In the genomic region with DNA sequence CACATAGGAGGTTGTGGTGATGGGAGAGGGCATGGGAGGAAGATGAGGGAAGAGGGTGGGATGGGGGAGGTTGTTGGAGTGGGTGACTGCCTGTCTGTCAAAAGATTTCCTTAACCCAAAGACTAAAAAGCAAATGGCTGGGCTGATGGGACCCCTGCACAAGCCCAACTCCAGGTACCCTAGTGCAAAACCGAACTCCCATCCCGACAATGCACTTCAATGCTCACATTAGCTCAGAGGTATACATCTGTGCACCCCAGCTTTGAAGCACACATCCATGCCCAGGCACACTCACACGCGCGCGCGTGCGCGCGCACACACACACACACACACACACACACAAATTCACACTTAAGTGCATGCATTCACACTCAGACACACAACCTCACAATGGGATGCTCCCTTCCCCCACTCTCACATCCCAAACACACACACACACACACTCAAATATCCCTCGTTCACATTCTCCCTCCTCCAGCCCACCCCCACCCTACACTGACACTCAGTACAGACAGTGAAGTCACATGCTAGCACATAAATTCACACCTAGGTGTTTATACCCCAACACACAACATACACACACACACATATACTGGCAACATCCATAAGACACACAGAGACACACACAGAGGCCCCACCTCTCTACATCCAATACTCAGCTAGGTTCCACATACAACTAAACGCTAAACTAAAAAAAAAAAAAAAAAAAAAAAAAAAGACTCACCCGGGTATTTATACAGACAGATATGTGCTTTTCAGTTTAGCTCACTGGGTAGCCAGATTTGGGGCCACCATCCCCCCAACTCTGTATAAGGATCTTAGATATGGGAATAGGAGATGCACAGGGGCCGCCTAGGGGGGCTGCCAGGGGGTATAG, we compare ENCODE assay signal across 8 mouse cellular contexts. TPM values are rescaled to one million over a fixed set of nuclear protein-coding genes. Genes with fewer than 3 reads are reported as not detected.
DNase-seq lines count a peak whose midpoint lies in the region; ATAC-seq and TF ChIP-seq lines count a peak whose summit lies in the region.

No protein-coding gene starts in this region.

- H3K27ac ChIP-seq in forebrain, embryonic 11.5 days (ENCODE audit: low read depth, low read length), result peak overlapping the region; percentile 31; the same call in 1 of the 2 replicates
- peak overlapping the region; percentile 100 for H3K27ac ChIP-seq in limb, embryonic 11.5 days (replicated peaks; ENCODE audit: low read depth, low read length)
- H3K27ac ChIP-seq in neural tube, embryonic 15.5 days (replicated peaks), result peak overlapping the region; percentile 46; the same call in 1 of the 2 replicates

- H3K9me3 ChIP-seq in forebrain, embryonic 11.5 days (ENCODE audit: control insufficient read depth, low read length), result no peaks in the 10 kb centered on the region
- no peaks in the 10 kb centered on the region for H3K9me3 ChIP-seq in limb, embryonic 11.5 days (ENCODE audit: control insufficient read depth, low read length)
- H3K9me3 ChIP-seq in neural tube, embryonic 15.5 days (replicated peaks), result no peaks in the 10 kb centered on the region

- no peak for TF ChIP-seq POLR2A in lung, adult 2 months (IDR thresholded peaks at IDR 0.05; ENCODE audit: borderline replicate concordance, extremely low read depth, low read depth, low read length)

- peak overlapping the region; percentile 58 for H3K4me3 ChIP-seq in lung, adult 2 months (replicated peaks; ENCODE audit: extremely low read depth, low read depth, low read length)
- H3K4me3 ChIP-seq in forebrain, embryonic 11.5 days (ENCODE audit: low read depth, low read length), result peak overlapping the region; percentile 14; the same call in 1 of the 2 replicates
- H3K4me3 ChIP-seq in limb, embryonic 11.5 days (ENCODE audit: low read depth, low read length), result peak overlapping the region; percentile 74
- H3K4me3 ChIP-seq in neural tube, embryonic 15.5 days (replicated peaks), result peak overlapping the region; percentile 15; the same call in 1 of the 2 replicates

- H3K9ac ChIP-seq in forebrain, embryonic 11.5 days (ENCODE audit: low read length), result peak overlapping the region; percentile 28
- H3K9ac ChIP-seq in limb, embryonic 11.5 days (ENCODE audit: low read length), result peak overlapping the region; percentile 95
- no peak overlapping the region; the same call in 1 of the 2 replicates for H3K9ac ChIP-seq in neural tube, embryonic 15.5 days (replicated peaks)

- no peaks in the 10 kb centered on the region for H3K36me3 ChIP-seq in forebrain, embryonic 11.5 days (ENCODE audit: control insufficient read depth, insufficient read depth, low read length)
- H3K36me3 ChIP-seq in limb, embryonic 11.5 days (ENCODE audit: control insufficient read depth, insufficient read depth, low read length), result no peaks in the 10 kb centered on the region
- peaks cover 37% of the 10 kb centered on the region for H3K36me3 ChIP-seq in neural tube, embryonic 15.5 days

- ATAC-seq in forebrain, embryonic 11.5 days (replicated peaks; ENCODE audit: low FRiP score), result no peak
- ATAC-seq in limb, embryonic 11.5 days (ENCODE audit: insufficient number of reproducible peaks, low FRiP score, low TSS enrichment, low read depth), result no peak
- no peak for ATAC-seq in neural tube, embryonic 15.5 days (ENCODE audit: low FRiP score)

- no peak for TF ChIP-seq CTCF in lung, adult 2 months (IDR thresholded peaks at IDR 0.05; ENCODE audit: insufficient read depth, low read length)

- peaks cover 5% of the 10 kb centered on the region; the same call in 1 of the 2 replicates for H3K4me1 ChIP-seq in lung, adult 2 months (ENCODE audit: control insufficient read depth, insufficient read depth, low read length)
- H3K4me1 ChIP-seq in forebrain, embryonic 11.5 days (replicated peaks; ENCODE audit: control insufficient read depth, insufficient read depth, low read length), result peaks cover 9% of the 10 kb centered on the region; the same call in 1 of the 2 replicates
- peaks cover 46% of the 10 kb centered on the region for H3K4me1 ChIP-seq in limb, embryonic 11.5 days (ENCODE audit: control insufficient read depth, insufficient read depth, low read length)
- peaks cover 35% of the 10 kb centered on the region for H3K4me1 ChIP-seq in neural tube, embryonic 15.5 days

- no peaks in the 10 kb centered on the region for H3K27me3 ChIP-seq in forebrain, embryonic 11.5 days (ENCODE audit: control insufficient read depth, insufficient read depth, low read length)
- H3K27me3 ChIP-seq in limb, embryonic 11.5 days (ENCODE audit: control insufficient read depth, insufficient read depth, low read length), result no peaks in the 10 kb centered on the region
- peaks cover 7% of the 10 kb centered on the region; the same call in 1 of the 2 replicates for H3K27me3 ChIP-seq in neural tube, embryonic 15.5 days (replicated peaks)

- peak overlapping the region; percentile 24 for H3K4me2 ChIP-seq in forebrain, embryonic 11.5 days (ENCODE audit: low read depth, low read length, severe bottlenecking)
- peak overlapping the region; percentile 96 for H3K4me2 ChIP-seq in limb, embryonic 11.5 days (ENCODE audit: low read depth, severe bottlenecking)
- peak overlapping the region; percentile 45 for H3K4me2 ChIP-seq in neural tube, embryonic 15.5 days

- 63% methylated on average over 14 of the region's 14 CpGs for WGBS in lung, adult 2 months
- WGBS in forebrain, embryonic 11.5 days, result 77% methylated on average over 14 of the region's 14 CpGs
- 37% methylated on average over 14 of the region's 14 CpGs for WGBS in limb, embryonic 11.5 days
- 74% methylated on average over 14 of the region's 14 CpGs for WGBS in neural tube, embryonic 15.5 days

- DNase-seq in lung, adult 2 months, result no peak
- DNase-seq in lung, postnatal 10 days, result no peak
- no peak for DNase-seq in forebrain, embryonic 11.5 days (ENCODE audit: low spot score)
- peak; percentile 62 for DNase-seq in limb, embryonic 11.5 days (ENCODE audit: low spot score)
- no peak for DNase-seq in MN1 (ENCODE audit: low spot score)
- DNase-seq in right cerebral cortex, adult 18-20 months, result no peak
- no peak for DNase-seq in cerebellum, postnatal 25 days

RNA-seq across cellular contexts. Expression of gene Swi5, which starts 31.1 kb away (rescaled TPM):
- polyA plus RNA-seq in lung, adult 2 months (2012; rRNA removed), result 110 and 135 TPM in 2 replicates
- polyA plus RNA-seq in forebrain, embryonic 11.5 days (2014; fragmentation: Nextera tagmentation; extraction: Ambion mirVana), result 345 and 373 TPM in 2 replicates
- 272 and 354 TPM in 2 replicates for polyA plus RNA-seq in limb, embryonic 11.5 days (2014; fragmentation: Nextera tagmentation; extraction: Ambion mirVana)
- polyA plus RNA-seq in neural tube, embryonic 15.5 days (2015; fragmentation: Nextera tagmentation; extraction: Ambion mirVana), result 421 and 448 TPM in 2 replicates

RNA-seq across cellular contexts. Expression of gene Golga2, which starts 31.8 kb away (rescaled TPM):
- 34.8 and 45.0 TPM in 2 replicates for polyA plus RNA-seq in lung, adult 2 months (2012; rRNA removed)
- 22.4 and 22.6 TPM in 2 replicates for polyA plus RNA-seq in forebrain, embryonic 11.5 days (2014; fragmentation: Nextera tagmentation; extraction: Ambion mirVana)
- 18.1 and 18.9 TPM in 2 replicates for polyA plus RNA-seq in limb, embryonic 11.5 days (2014; fragmentation: Nextera tagmentation; extraction: Ambion mirVana)
- 27.5 and 31.3 TPM in 2 replicates for polyA plus RNA-seq in neural tube, embryonic 15.5 days (2015; fragmentation: Nextera tagmentation; extraction: Ambion mirVana)

RNA-seq across cellular contexts. Expression of gene Ciz1, which starts 33.2 kb away (rescaled TPM):
- polyA plus RNA-seq in lung, adult 2 months (2012; rRNA removed), result 237 and 245 TPM in 2 replicates
- 62.6 and 69.0 TPM in 2 replicates for polyA plus RNA-seq in forebrain, embryonic 11.5 days (2014; fragmentation: Nextera tagmentation; extraction: Ambion mirVana)
- 52.2 and 67.8 TPM in 2 replicates for polyA plus RNA-seq in limb, embryonic 11.5 days (2014; fragmentation: Nextera tagmentation; extraction: Ambion mirVana)
- polyA plus RNA-seq in neural tube, embryonic 15.5 days (2015; fragmentation: Nextera tagmentation; extraction: Ambion mirVana), result 43.8 and 44.8 TPM in 2 replicates

RNA-seq across cellular contexts. Expression of gene Dnm1, which starts 34.2 kb away (rescaled TPM):
- 44.0 and 60.3 TPM in 2 replicates for polyA plus RNA-seq in lung, adult 2 months (2012; rRNA removed)
- 12.4 and 12.8 TPM in 2 replicates for polyA plus RNA-seq in forebrain, embryonic 11.5 days (2014; fragmentation: Nextera tagmentation; extraction: Ambion mirVana)
- polyA plus RNA-seq in limb, embryonic 11.5 days (2014; fragmentation: Nextera tagmentation; extraction: Ambion mirVana), result 36.1 and 39.9 TPM in 2 replicates
- polyA plus RNA-seq in neural tube, embryonic 15.5 days (2015; fragmentation: Nextera tagmentation; extraction: Ambion mirVana), result 72.4 and 86.9 TPM in 2 replicates

RNA-seq across cellular contexts. Expression of gene Uck1, which starts 59.0 kb away (rescaled TPM):
- polyA plus RNA-seq in lung, adult 2 months (2012; rRNA removed), result 62.8 and 65.4 TPM in 2 replicates
- polyA plus RNA-seq in forebrain, embryonic 11.5 days (2014; fragmentation: Nextera tagmentation; extraction: Ambion mirVana), result 78.4 and 89.0 TPM in 2 replicates
- 58.6 and 61.5 TPM in 2 replicates for polyA plus RNA-seq in limb, embryonic 11.5 days (2014; fragmentation: Nextera tagmentation; extraction: Ambion mirVana)
- 88.6 and 95.8 TPM in 2 replicates for polyA plus RNA-seq in neural tube, embryonic 15.5 days (2015; fragmentation: Nextera tagmentation; extraction: Ambion mirVana)

Comparison
In these comparisons a context has a peak if more than half of its experiments do, and no peak if none do; other contexts are left out.
1. H3K4me3 ChIP-seq: peak in every context shown above with its lines; median percentile 74 in limb, embryonic 11.5 days; 58 in lung, adult 2 months; 15 in neural tube, embryonic 15.5 days; 14 in forebrain, embryonic 11.5 days.
2. H3K27ac ChIP-seq: peak in every context shown above with its lines; median percentile 100 in limb, embryonic 11.5 days; 46 in neural tube, embryonic 15.5 days; 31 in forebrain, embryonic 11.5 days.
3. H3K4me2 ChIP-seq: peak in every context shown above with its lines; median percentile 96 in limb, embryonic 11.5 days; 45 in neural tube, embryonic 15.5 days; 24 in forebrain, embryonic 11.5 days.